Mouse (Mus musculus) layer of hippocampus, postnatal 36 days (tissue): ENCODE results near the gene Rai1. TPM values are rescaled to one million over a fixed set of nuclear protein-coding genes. Genes with fewer than 3 reads are reported as not detected.

Experiments used
- DNase-seq, 2 experiments: peaks; one replicate each; pipeline ENCODE4 v3.0.0; 2022
- total RNA-seq, 2 experiments: library from RNA; stranded (reverse); gene quantifications; 2 replicates each; pipeline ENCODE4 v1.2.3; 2021

Rai1 gene
- total RNA-seq, 2 experiments from 2014 or later = 67.9 to 76.3 TPM

GRCm38 (mm10) chr11:60163362-60163761, 58.5 kb downstream of the Rai1 start:
- DNase-seq = no peak

- no peak for DNase-seq
Observed at GRCm38 (mm10) chr11:60164450-60164849, 59.6 kb downstream of the Rai1 start.

- no peak for DNase-seq
Observed at GRCm38 (mm10) chr11:60165076-60165475, 60.3 kb downstream of the Rai1 start.

GRCm38 (mm10) chr11:60168780-60169179, 64.0 kb downstream of the Rai1 start:
- no peak for DNase-seq

- no peak for DNase-seq
Observed at GRCm38 (mm10) chr11:60172074-60172473, 67.3 kb downstream of the Rai1 start.

GRCm38 (mm10) chr11:60173606-60174184, 68.9 kb downstream of the Rai1 start:
- DNase-seq = no peak

- DNase-seq = peak; percentile 73 to 78
Observed at GRCm38 (mm10) chr11:60175371-60176181, 70.8 kb downstream of the Rai1 start.

- peak in 1 of 2 experiments; percentile 76 for DNase-seq
Observed at GRCm38 (mm10) chr11:60176182-60176974, 71.6 kb downstream of the Rai1 start.

- DNase-seq = peak; percentile 68 to 75
Observed at GRCm38 (mm10) chr11:60176975-60177657, 72.3 kb downstream of the Rai1 start.

- DNase-seq = no peak
Observed at GRCm38 (mm10) chr11:60178005-60178404, 73.2 kb downstream of the Rai1 start.

- no peak for DNase-seq
Observed at GRCm38 (mm10) chr11:60178506-60178905, 73.7 kb downstream of the Rai1 start.

- DNase-seq = no peak
Observed at GRCm38 (mm10) chr11:60182116-60182670, 77.4 kb downstream of the Rai1 start.

GRCm38 (mm10) chr11:60182741-60183140, 77.9 kb downstream of the Rai1 start:
- DNase-seq = no peak

GRCm38 (mm10) chr11:60184346-60185325, 79.8 kb downstream of the Rai1 start:
- no peak for DNase-seq

GRCm38 (mm10) chr11:60185396-60186231, 80.8 kb downstream of the Rai1 start:
- peak; percentile 63 to 64 for DNase-seq

- no peak for DNase-seq
Observed at GRCm38 (mm10) chr11:60187070-60187469, 82.3 kb downstream of the Rai1 start.

- no peak for DNase-seq
Observed at GRCm38 (mm10) chr11:60188275-60188853, 83.6 kb downstream of the Rai1 start.

GRCm38 (mm10) chr11:60189501-60190040, 84.8 kb downstream of the Rai1 start:
- DNase-seq = no peak

- no peak for DNase-seq
Observed at GRCm38 (mm10) chr11:60190055-60190641, 85.3 kb downstream of the Rai1 start.
